Comparison of ENCODE assay signal across 8 mouse cellular contexts in the genomic region with DNA sequence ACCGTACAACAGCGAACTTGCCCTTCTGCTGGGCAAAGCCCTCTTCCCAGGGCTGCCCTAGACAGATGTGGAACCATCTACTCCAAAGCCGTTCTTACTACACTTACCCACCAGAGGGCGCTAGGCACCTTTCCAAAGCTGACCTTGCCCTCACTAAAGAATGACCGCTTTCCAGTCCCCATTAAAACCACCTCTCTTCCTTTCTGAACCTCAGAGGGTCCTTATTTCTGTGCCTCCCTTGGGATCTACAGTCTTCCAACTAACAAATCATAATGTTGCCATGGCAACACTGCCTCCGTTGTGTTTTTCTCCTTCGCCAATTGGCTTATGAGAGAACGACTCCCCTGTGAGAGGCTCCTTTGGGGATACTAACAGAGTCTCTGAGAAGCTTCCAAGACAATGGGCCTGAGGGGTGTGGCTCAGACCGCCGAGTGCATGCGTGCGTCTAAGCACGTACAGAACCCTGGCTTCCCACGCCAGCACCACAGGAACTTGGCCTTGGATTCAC. TPM values are rescaled to one million over a fixed set of nuclear protein-coding genes. Genes with fewer than 3 reads are reported as not detected.
DNase-seq lines count a peak whose midpoint lies in the region; ATAC-seq and TF ChIP-seq lines count a peak whose summit lies in the region.

No protein-coding gene starts in this region.

- TF ChIP-seq POLR2A in brain, embryonic 14.5 days (IDR thresholded peaks at IDR 0.05; ENCODE audit: borderline replicate concordance, extremely low read depth, insufficient read depth, insufficient read length, poor library complexity, severe bottlenecking): no peak

- H3K9ac ChIP-seq in heart, embryonic 14.5 days (ENCODE audit: low read length): no peak overlapping the region
- no peak overlapping the region for H3K9ac ChIP-seq in kidney, postnatal 0 days (ENCODE audit: low read depth, low read length)
- no peak overlapping the region for H3K9ac ChIP-seq in liver, embryonic 14.5 days (replicated peaks)
- no peak overlapping the region for H3K9ac ChIP-seq in neural tube, embryonic 11.5 days (ENCODE audit: low read length)

- peak; percentile 93 for DNase-seq in brain, embryonic 14.5 days (ENCODE audit: low read depth)
- DNase-seq in kidney, postnatal 0 days (ENCODE audit: low spot score): peak; percentile 89
- DNase-seq in liver, embryonic 14.5 days (ENCODE audit: low read depth in 3 of 3, low spot score in 3 of 3): peak; percentile 46 to 58 (median 49)
- DNase-seq in neural tube, embryonic 11.5 days (ENCODE audit: low spot score): peak; percentile 79
- peak; percentile 43 for DNase-seq in telencephalon, adult 2 months (ENCODE audit: low read depth, low spot score)

- H3K27ac ChIP-seq in heart, embryonic 14.5 days (replicated peaks in 1 of 2; ENCODE audit: control insufficient read depth in 1 of 2, insufficient read depth in 1 of 2, low read depth in 2 of 2, low read length in 2 of 2): no peak overlapping the region
- H3K27ac ChIP-seq in kidney, postnatal 0 days: no peak overlapping the region
- no peak overlapping the region for H3K27ac ChIP-seq in liver, embryonic 14.5 days
- 0 out of 2 replicates have a peak overlapping the region, but pooled peaks have one; percentile 58 for H3K27ac ChIP-seq in neural tube, embryonic 11.5 days (ENCODE audit: low read depth, low read length)

- no peaks in the 10 kb centered on the region for H3K27me3 ChIP-seq in heart, embryonic 14.5 days (ENCODE audit: control insufficient read depth, insufficient read depth, low read length)
- H3K27me3 ChIP-seq in kidney, postnatal 0 days (ENCODE audit: insufficient read depth, low read length): no peaks in the 10 kb centered on the region
- no peaks in the 10 kb centered on the region for H3K27me3 ChIP-seq in liver, embryonic 14.5 days (ENCODE audit: control insufficient read depth, insufficient read depth, low read length)
- no peaks in the 10 kb centered on the region for H3K27me3 ChIP-seq in neural tube, embryonic 11.5 days (ENCODE audit: control insufficient read depth, insufficient read depth, low read length)

- H3K36me3 ChIP-seq in heart, embryonic 14.5 days (ENCODE audit: control insufficient read depth, insufficient read depth, low read length): no peaks in the 10 kb centered on the region
- H3K36me3 ChIP-seq in kidney, postnatal 0 days (ENCODE audit: insufficient read depth, low read length): no peaks in the 10 kb centered on the region
- H3K36me3 ChIP-seq in liver, embryonic 14.5 days (replicated peaks; ENCODE audit: control insufficient read depth, insufficient read depth, low read depth): no peaks in the 10 kb centered on the region
- no peaks in the 10 kb centered on the region for H3K36me3 ChIP-seq in neural tube, embryonic 11.5 days (ENCODE audit: control insufficient read depth, insufficient read depth, low read length)

- H3K4me2 ChIP-seq in heart, embryonic 14.5 days (ENCODE audit: low read length): no peak overlapping the region
- H3K4me2 ChIP-seq in kidney, postnatal 0 days (ENCODE audit: low read length): no peak overlapping the region
- peak overlapping the region; percentile 19 for H3K4me2 ChIP-seq in liver, embryonic 14.5 days (ENCODE audit: low read depth)
- H3K4me2 ChIP-seq in neural tube, embryonic 11.5 days (ENCODE audit: low read depth): no peak overlapping the region

- H3K9me3 ChIP-seq in heart, embryonic 14.5 days (ENCODE audit: control insufficient read depth, low read length): no peaks in the 10 kb centered on the region
- no peaks in the 10 kb centered on the region for H3K9me3 ChIP-seq in kidney, postnatal 0 days (replicated peaks; ENCODE audit: low read length)
- H3K9me3 ChIP-seq in liver, embryonic 14.5 days (ENCODE audit: control insufficient read depth, low read length): no peaks in the 10 kb centered on the region; the same call in 1 of the 2 replicates
- H3K9me3 ChIP-seq in neural tube, embryonic 11.5 days (ENCODE audit: control insufficient read depth, low read length): no peaks in the 10 kb centered on the region

- H3K4me3 ChIP-seq in heart, embryonic 14.5 days (ENCODE audit: control insufficient read depth in 1 of 2, insufficient read depth in 1 of 2, low read depth in 1 of 2, low read length in 2 of 2): no peak overlapping the region
- no peak overlapping the region for H3K4me3 ChIP-seq in kidney, postnatal 0 days (replicated peaks; ENCODE audit: low read depth, low read length)
- no peak overlapping the region for H3K4me3 ChIP-seq in liver, embryonic 14.5 days (ENCODE audit: insufficient read depth in 1 of 2, low read depth in 2 of 2, low read length in 2 of 2)
- H3K4me3 ChIP-seq in neural tube, embryonic 11.5 days (ENCODE audit: low read depth, low read length): no peak overlapping the region

- TF ChIP-seq EP300 in liver, embryonic 14.5 days (IDR thresholded peaks at IDR 0.05; ENCODE audit: low read depth): no peak

- peak; percentile 68 for ATAC-seq in CD4-positive, CD25-positive, alpha-beta regulatory T cell, adult 4 months
- ATAC-seq in erythroblast, adult 5-6 weeks (replicated peaks; ENCODE audit: low FRiP score, poor library complexity, severe bottlenecking): peak; percentile 84
- ATAC-seq in heart, embryonic 14.5 days (ENCODE audit: insufficient number of reproducible peaks, insufficient read depth, low FRiP score, low read depth): peak; percentile 57; the same call in 1 of the 2 replicates
- peak; percentile 43 for ATAC-seq in kidney, postnatal 0 days (replicated peaks; ENCODE audit: low FRiP score, low read depth)
- peak; percentile 73 for ATAC-seq in liver, embryonic 14.5 days (ENCODE audit: insufficient read depth)
- ATAC-seq in neural tube, embryonic 11.5 days (ENCODE audit: insufficient read depth, low FRiP score, low TSS enrichment): peak; percentile 60

- TF ChIP-seq CTCF in brain, embryonic 14.5 days (IDR thresholded peaks at IDR 0.05; ENCODE audit: borderline replicate concordance, extremely low read depth, insufficient read depth, insufficient read length): peak; percentile 79; the same call in 1 of the 2 replicates
- peak; percentile 88 for TF ChIP-seq CTCF in kidney, postnatal 0 days (IDR thresholded peaks at IDR 0.05; ENCODE audit: low read depth)
- TF ChIP-seq CTCF in liver, embryonic 14.5 days (IDR thresholded peaks at IDR 0.05; ENCODE audit: low read depth): peak; percentile 95

- WGBS in heart, embryonic 14.5 days: 12% methylated on average over 14 of the region's 14 CpGs
- WGBS in kidney, postnatal 0 days: 8% methylated on average over 14 of the region's 14 CpGs
- WGBS in liver, embryonic 14.5 days (ENCODE audit: insufficient replicate concordance): 12% methylated on average over 14 of the region's 14 CpGs
- 9% methylated on average over 14 of the region's 14 CpGs for WGBS in neural tube, embryonic 11.5 days

- no peaks in the 10 kb centered on the region for H3K4me1 ChIP-seq in heart, embryonic 14.5 days (ENCODE audit: control insufficient read depth in 2 of 2, insufficient read depth in 2 of 2, low read length in 2 of 2)
- no peaks in the 10 kb centered on the region for H3K4me1 ChIP-seq in kidney, postnatal 0 days (replicated peaks; ENCODE audit: insufficient read depth, low read length)
- H3K4me1 ChIP-seq in liver, embryonic 14.5 days (replicated peaks; ENCODE audit: control insufficient read depth in 2 of 2, insufficient read depth in 2 of 2, low read length in 1 of 2): peaks cover 6% of the 10 kb centered on the region in 2 experiments; a peak in 2 of 4 replicates
- H3K4me1 ChIP-seq in neural tube, embryonic 11.5 days (ENCODE audit: control insufficient read depth, insufficient read depth, low read length): 0 out of 2 replicates have a peak, but pooled peaks cover 2% of the 10 kb centered on the region

RNA-seq across cellular contexts. Expression of gene Trim56, which starts 6.7 kb away (rescaled TPM):
- 10 to 100 TPM; 15.1 to 18.5 TPM for polyA plus RNA-seq in CD4-positive, CD25-positive, alpha-beta regulatory T cell, adult 4 months (2017; shearing (Covaris generic))
- 1.2 and 2.2 TPM in 2 replicates for polyA plus RNA-seq in brain, embryonic 14.5 days (2012; rRNA removed)
- total RNA-seq in erythroblast, adult 5-6 weeks (2015; ENCODE audit: low replicate concordance): 128 and 178 TPM in 2 replicates
- 253 and 303 TPM in 2 replicates for total RNA-seq in erythroblast, adult 5-6 weeks (2017; ENCODE audit: low replicate concordance)
- polyA plus RNA-seq in heart, embryonic 14.5 days (2014; fragmentation: Nextera tagmentation; extraction: Ambion mirVana): 8.1 and 8.4 TPM in 2 replicates
- polyA plus RNA-seq in kidney, postnatal 0 days (2015; fragmentation: Nextera tagmentation; extraction: Ambion mirVana): 7.9 and 9.2 TPM in 2 replicates
- 3.7 and 5.4 TPM in 2 replicates for polyA plus RNA-seq in liver, embryonic 14.5 days (2012; rRNA removed)
- polyA plus RNA-seq in liver, embryonic 14.5 days (2014; fragmentation: Nextera tagmentation; extraction: Ambion mirVana): 7.8 and 8.4 TPM in 2 replicates
- polyA plus RNA-seq in neural tube, embryonic 11.5 days (2014; fragmentation: Nextera tagmentation; extraction: Ambion mirVana): 4.9 and 5.6 TPM in 2 replicates

RNA-seq across cellular contexts. Expression of gene Muc3, which starts 26.4 kb away (rescaled TPM):
- not detected for polyA plus RNA-seq in CD4-positive, CD25-positive, alpha-beta regulatory T cell, adult 4 months (2017; shearing (Covaris generic))
- 0.05 and 0.08 TPM in 2 replicates for polyA plus RNA-seq in brain, embryonic 14.5 days (2012; rRNA removed)
- total RNA-seq in erythroblast, adult 5-6 weeks (2015; ENCODE audit: low replicate concordance): not detected in 2 replicates
- not detected in 2 replicates for total RNA-seq in erythroblast, adult 5-6 weeks (2017; ENCODE audit: low replicate concordance)
- not detected in 2 replicates for polyA plus RNA-seq in heart, embryonic 14.5 days (2014; fragmentation: Nextera tagmentation; extraction: Ambion mirVana)
- polyA plus RNA-seq in kidney, postnatal 0 days (2015; fragmentation: Nextera tagmentation; extraction: Ambion mirVana): 0.24 TPM in 2 replicates
- not detected in 2 replicates for polyA plus RNA-seq in liver, embryonic 14.5 days (2012; rRNA removed)
- polyA plus RNA-seq in liver, embryonic 14.5 days (2014; fragmentation: Nextera tagmentation; extraction: Ambion mirVana): not detected in 2 replicates
- polyA plus RNA-seq in neural tube, embryonic 11.5 days (2014; fragmentation: Nextera tagmentation; extraction: Ambion mirVana): not detected in 2 replicates

RNA-seq across cellular contexts. Expression of gene Serpine1, which starts 50.7 kb away (rescaled TPM):
- under 1 TPM in 1 of 2 experiments, not detected in 1; 0.20 TPM for polyA plus RNA-seq in CD4-positive, CD25-positive, alpha-beta regulatory T cell, adult 4 months (2017; shearing (Covaris generic))
- polyA plus RNA-seq in brain, embryonic 14.5 days (2012; rRNA removed): 2.1 and 2.6 TPM in 2 replicates
- total RNA-seq in erythroblast, adult 5-6 weeks (2015; ENCODE audit: low replicate concordance): 0.21 TPM in 1 of 2 replicates, not detected in the other
- total RNA-seq in erythroblast, adult 5-6 weeks (2017; ENCODE audit: low replicate concordance): 0.84 TPM in 1 of 2 replicates, not detected in the other
- polyA plus RNA-seq in heart, embryonic 14.5 days (2014; fragmentation: Nextera tagmentation; extraction: Ambion mirVana): 0.93 and 1.0 TPM in 2 replicates
- 0.05 and 0.13 TPM in 2 replicates for polyA plus RNA-seq in kidney, postnatal 0 days (2015; fragmentation: Nextera tagmentation; extraction: Ambion mirVana)
- polyA plus RNA-seq in liver, embryonic 14.5 days (2012; rRNA removed): 0.14 and 0.23 TPM in 2 replicates
- not detected in 2 replicates for polyA plus RNA-seq in liver, embryonic 14.5 days (2014; fragmentation: Nextera tagmentation; extraction: Ambion mirVana)
- polyA plus RNA-seq in neural tube, embryonic 11.5 days (2014; fragmentation: Nextera tagmentation; extraction: Ambion mirVana): not detected in 2 replicates

Comparison
In these comparisons a context has a peak if more than half of its experiments do, and no peak if none do; other contexts are left out.
1. DNase-seq: peak in every context shown above with its lines; median percentile 93 in brain, embryonic 14.5 days; 89 in kidney, postnatal 0 days; 79 in neural tube, embryonic 11.5 days; 49 in liver, embryonic 14.5 days; 43 in telencephalon, adult 2 months.